Mouse (Mus musculus): ENCODE results near the gene Olfr1263.

Gene Olfr1263

DNA sequence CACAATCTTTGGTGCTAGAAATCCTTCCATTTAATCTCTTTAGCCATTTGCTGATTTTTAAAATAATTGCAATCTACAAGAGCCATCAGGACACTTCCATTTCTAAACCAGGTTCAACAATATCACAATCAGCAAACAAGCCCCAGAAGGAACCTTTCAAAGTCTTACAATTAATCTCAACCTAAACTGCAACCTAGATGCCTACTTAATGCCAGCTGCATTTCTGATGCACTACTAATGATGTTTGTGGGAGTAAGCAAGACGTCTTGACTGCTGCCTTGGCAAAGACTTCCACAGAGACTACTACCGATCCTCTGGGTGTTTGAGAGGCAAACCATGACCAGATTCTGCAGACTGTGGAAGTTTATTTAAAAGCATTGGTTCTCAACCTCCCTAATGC, at the start of gene Olfr1263:
TSS of gene Olfr1263 (plus strand) at position 301 of the 400 bp plus-strand sequence.
- DNase-seq (ENCODE audit: low spot score) = no peak

DNA sequence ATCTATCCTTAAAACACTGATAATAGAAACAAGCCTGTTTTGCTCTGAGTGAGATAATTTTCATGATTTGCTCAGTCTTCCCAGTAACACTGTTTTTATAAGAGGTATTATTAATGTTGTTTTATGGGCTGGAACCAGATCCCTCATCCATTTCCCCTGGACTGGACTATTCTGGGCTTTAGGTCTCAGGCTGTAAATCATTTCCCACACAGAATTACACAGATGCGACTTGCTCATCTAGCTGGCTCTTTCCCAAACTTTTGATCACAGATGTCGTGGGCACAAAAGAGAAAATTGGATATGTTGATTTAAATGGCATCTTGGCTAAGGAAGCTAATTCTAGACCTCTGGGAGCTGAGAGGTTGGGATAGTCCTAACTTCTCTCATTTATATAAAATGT, 37.7 kb upstream of the Olfr1263 start, which contains the start of gene Olfr1260:
TSS of gene Olfr1260 (plus strand) at position 157 of the 400 bp plus-strand sequence.
- no peak for DNase-seq (ENCODE audit: low spot score)

GRCm38 (mm10) chr2:89977709-89978108, 34.2 kb upstream of the Olfr1263 start:
- DNase-seq (ENCODE audit: low spot score) = no peak

GRCm38 (mm10) chr2:89990921-89991320, 21.0 kb upstream of the Olfr1263 start, which contains the start of gene Olfr1261:
Gene Olfr1261 (plus strand): TSS chr2:89991221.
- no peak for DNase-seq (ENCODE audit: low spot score)

DNA sequence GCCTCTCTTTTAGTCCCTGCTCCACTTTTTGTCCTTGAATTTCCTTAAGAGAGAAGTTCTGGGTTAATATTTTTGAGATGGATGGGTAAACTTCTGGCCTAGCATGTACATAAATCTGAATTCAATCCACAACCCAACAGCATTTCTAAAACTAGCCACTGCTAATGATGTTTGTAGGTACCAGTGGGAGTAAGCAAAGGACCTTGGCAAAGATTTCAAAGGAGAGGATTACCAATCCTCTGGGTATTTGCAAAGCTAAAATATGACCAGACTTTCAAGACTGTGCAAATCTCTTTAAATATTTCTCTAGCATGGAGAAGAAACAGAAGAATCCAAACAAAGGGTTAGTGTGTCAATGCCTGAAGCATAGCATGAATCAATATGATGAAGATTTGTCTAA, 12.1 kb upstream of the Olfr1263 start, which contains the start of gene Olfr1262:
TSS of gene Olfr1262 (plus strand) at position 301 of the 400 bp plus-strand sequence.
- no peak for DNase-seq (ENCODE audit: low spot score)

DNA sequence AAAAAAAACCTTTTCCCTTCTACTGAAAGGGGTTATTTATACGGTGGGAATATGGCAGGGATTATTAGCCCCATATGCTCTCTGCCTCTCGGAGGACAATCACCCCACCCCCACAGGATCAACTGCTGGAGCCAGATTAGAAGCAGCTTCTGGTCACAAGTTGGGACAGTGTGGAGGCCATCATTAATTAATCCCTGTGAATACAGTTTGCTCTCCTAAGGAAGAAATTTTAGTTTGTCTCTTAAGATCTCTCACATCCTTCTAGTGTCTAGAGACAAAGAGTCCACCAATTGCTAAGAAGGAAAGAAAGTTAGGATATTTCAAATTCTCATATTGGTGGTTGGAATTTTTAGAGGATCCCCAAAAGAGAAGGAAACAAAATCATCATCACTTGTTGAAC, 13.5 kb downstream of the Olfr1263 start, which contains the start of gene Olfr1264:
TSS of gene Olfr1264 (minus strand) at position 101 of the 400 bp plus-strand sequence.
- DNase-seq (ENCODE audit: low spot score) = no peak

GRCm38 (mm10) chr2:90035037-90035436, 23.1 kb downstream of the Olfr1263 start, which contains the start of gene Olfr1265:
Gene Olfr1265 (plus strand): TSS chr2:90035337.
- DNase-seq (ENCODE audit: low spot score) = no peak

DNA sequence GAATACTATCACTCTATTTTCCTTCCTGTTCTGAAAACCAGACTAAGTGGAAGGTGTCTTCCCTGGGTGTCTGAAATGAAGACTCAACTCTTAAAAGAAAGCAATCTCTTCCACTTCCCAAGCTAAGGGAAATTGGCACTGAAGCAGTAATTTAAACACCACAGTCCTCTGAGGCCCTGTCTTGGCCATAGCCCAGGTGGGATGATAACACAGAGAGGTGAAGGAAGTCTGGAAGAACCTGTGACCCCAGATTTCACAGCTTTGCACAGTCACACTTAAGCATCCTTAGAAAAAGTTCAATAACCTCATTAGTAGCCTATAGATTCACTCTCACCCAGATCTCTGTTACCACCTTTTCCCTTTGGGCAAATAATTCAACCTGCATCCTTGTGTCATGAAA, 51.6 kb downstream of the Olfr1263 start, which contains the start of gene Olfr140:
TSS of gene Olfr140 (minus strand) at position 101 of the 400 bp plus-strand sequence.
- DNase-seq (ENCODE audit: low spot score) = no peak
